In the genomic region with DNA sequence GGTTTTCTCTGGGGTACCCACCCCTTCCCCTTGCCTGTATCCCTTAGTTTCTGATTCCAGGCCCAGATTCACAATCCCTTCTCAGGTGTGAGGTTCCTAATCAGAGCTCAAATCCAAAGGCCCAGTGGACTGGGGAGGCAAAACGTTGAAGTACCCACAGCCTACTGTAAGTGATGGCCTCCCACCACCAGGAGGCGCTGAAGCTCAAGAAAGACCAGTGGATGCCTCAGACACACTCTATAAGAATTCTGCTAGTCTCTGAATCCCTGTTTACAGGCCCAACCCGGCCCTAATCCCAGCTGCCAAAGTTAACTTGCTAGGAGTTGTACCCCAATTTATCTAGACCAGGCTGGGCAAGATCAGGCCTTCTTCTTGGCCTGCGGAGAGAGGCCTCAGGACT, we compare ENCODE assay signal across 8 mouse cellular contexts. TPM values are rescaled to one million over a fixed set of nuclear protein-coding genes. Genes with fewer than 3 reads are reported as not detected.
DNase-seq lines count a peak whose midpoint lies in the region; ATAC-seq and TF ChIP-seq lines count a peak whose summit lies in the region.

No protein-coding gene starts in this region.

- DNase-seq in hindbrain, embryonic 11.5 days (ENCODE audit: low spot score) = peak; percentile 89
- peak; percentile 13 for DNase-seq in c-Kit-negative CD71-positive TER-119-positive erythroid progenitor cells, embryonic 14.5 days (ENCODE audit: low read depth, low spot score)
- peak; percentile 91 for DNase-seq in forebrain, embryonic 11.5 days (ENCODE audit: low spot score)
- peak; percentile 86 for DNase-seq in hindbrain, postnatal 0 days (ENCODE audit: low spot score)
- peak; percentile 49 to 56 for DNase-seq in left cerebral cortex, postnatal 36 days (ENCODE audit: low spot score in 2 of 2)
- DNase-seq in midbrain, postnatal 0 days (ENCODE audit: low spot score) = peak; percentile 73
- DNase-seq in spleen, postnatal 4 days (ENCODE audit: low spot score in 2 of 2) = peak; percentile 70 to 89

- TF ChIP-seq CTCF in hindbrain, postnatal 0 days (IDR thresholded peaks at IDR 0.05; ENCODE audit: low read depth) = peak; percentile 86
- peak; percentile 76 for TF ChIP-seq CTCF in midbrain, postnatal 0 days (IDR thresholded peaks at IDR 0.05)

- H3K27me3 ChIP-seq in hindbrain, embryonic 11.5 days (ENCODE audit: control insufficient read depth, insufficient read depth, low read length) = no peaks in the 10 kb centered on the region
- H3K27me3 ChIP-seq in hindbrain, embryonic 13.5 days = peaks cover 30% of the 10 kb centered on the region
- H3K27me3 ChIP-seq in forebrain, embryonic 11.5 days (ENCODE audit: control insufficient read depth, insufficient read depth, low read length) = no peaks in the 10 kb centered on the region
- H3K27me3 ChIP-seq in hindbrain, postnatal 0 days (ENCODE audit: insufficient read depth, low read length) = no peaks in the 10 kb centered on the region
- no peaks in the 10 kb centered on the region for H3K27me3 ChIP-seq in midbrain, postnatal 0 days (ENCODE audit: insufficient read depth, low read length)

- no peak overlapping the region for H3K9ac ChIP-seq in hindbrain, embryonic 11.5 days (ENCODE audit: low read depth, low read length)
- no peak overlapping the region for H3K9ac ChIP-seq in hindbrain, embryonic 13.5 days
- H3K9ac ChIP-seq in forebrain, embryonic 11.5 days (ENCODE audit: low read length) = no peak overlapping the region
- no peak overlapping the region for H3K9ac ChIP-seq in hindbrain, postnatal 0 days (replicated peaks; ENCODE audit: low read length)
- H3K9ac ChIP-seq in midbrain, postnatal 0 days (replicated peaks; ENCODE audit: low read length, poor library complexity, severe bottlenecking) = no peak overlapping the region

- no peak overlapping the region for H3K4me3 ChIP-seq in hindbrain, embryonic 11.5 days (ENCODE audit: low read depth, low read length)
- H3K4me3 ChIP-seq in hindbrain, embryonic 13.5 days = no peak overlapping the region
- H3K4me3 ChIP-seq in forebrain, embryonic 11.5 days (ENCODE audit: low read depth, low read length) = no peak overlapping the region
- H3K4me3 ChIP-seq in hindbrain, postnatal 0 days (ENCODE audit: low read length) = no peak overlapping the region
- H3K4me3 ChIP-seq in midbrain, postnatal 0 days (ENCODE audit: low read depth, low read length) = no peak overlapping the region

- peaks cover 4% of the 10 kb centered on the region; the same call in 1 of the 2 replicates for H3K4me1 ChIP-seq in hindbrain, embryonic 11.5 days (replicated peaks; ENCODE audit: control insufficient read depth, insufficient read depth, low read length)
- peaks cover 14% of the 10 kb centered on the region for H3K4me1 ChIP-seq in hindbrain, embryonic 13.5 days (replicated peaks)
- peaks cover 19% of the 10 kb centered on the region for H3K4me1 ChIP-seq in forebrain, embryonic 11.5 days (replicated peaks; ENCODE audit: control insufficient read depth, insufficient read depth, low read length)
- H3K4me1 ChIP-seq in hindbrain, postnatal 0 days (ENCODE audit: insufficient read depth, low read length) = peaks cover 9% of the 10 kb centered on the region
- no peaks in the 10 kb centered on the region for H3K4me1 ChIP-seq in midbrain, postnatal 0 days (ENCODE audit: insufficient read depth, low read length)

- no peak overlapping the region for H3K27ac ChIP-seq in hindbrain, embryonic 11.5 days (ENCODE audit: low read depth, low read length)
- no peak overlapping the region for H3K27ac ChIP-seq in hindbrain, embryonic 13.5 days
- H3K27ac ChIP-seq in forebrain, embryonic 11.5 days (ENCODE audit: low read depth, low read length) = no peak overlapping the region
- H3K27ac ChIP-seq in hindbrain, postnatal 0 days = no peak overlapping the region
- H3K27ac ChIP-seq in midbrain, postnatal 0 days (ENCODE audit: low read depth, low read length) = no peak overlapping the region

- ATAC-seq in hindbrain, embryonic 11.5 days (ENCODE audit: low FRiP score) = peak; percentile 48; the same call in 1 of the 2 replicates
- no peak for ATAC-seq in hindbrain, embryonic 13.5 days (ENCODE audit: low FRiP score)
- no peak; the same call in 1 of the 2 replicates for ATAC-seq in forebrain, embryonic 11.5 days (replicated peaks; ENCODE audit: low FRiP score)
- peak; percentile 71; the same call in 1 of the 2 replicates for ATAC-seq in hindbrain, postnatal 0 days
- ATAC-seq in midbrain, postnatal 0 days (ENCODE audit: low FRiP score) = no peak

- no peaks in the 10 kb centered on the region for H3K9me3 ChIP-seq in hindbrain, embryonic 11.5 days (ENCODE audit: control insufficient read depth, low read length)
- H3K9me3 ChIP-seq in hindbrain, embryonic 13.5 days = no peaks in the 10 kb centered on the region
- no peaks in the 10 kb centered on the region for H3K9me3 ChIP-seq in forebrain, embryonic 11.5 days (ENCODE audit: control insufficient read depth, low read length)
- no peaks in the 10 kb centered on the region for H3K9me3 ChIP-seq in hindbrain, postnatal 0 days (ENCODE audit: low read length)
- H3K9me3 ChIP-seq in midbrain, postnatal 0 days (ENCODE audit: low read length) = no peaks in the 10 kb centered on the region

- no peak overlapping the region for H3K4me2 ChIP-seq in hindbrain, embryonic 11.5 days (replicated peaks; ENCODE audit: low read depth, low read length)
- H3K4me2 ChIP-seq in hindbrain, embryonic 13.5 days = no peak overlapping the region
- H3K4me2 ChIP-seq in forebrain, embryonic 11.5 days (ENCODE audit: low read depth, low read length, severe bottlenecking) = no peak overlapping the region
- no peak overlapping the region for H3K4me2 ChIP-seq in hindbrain, postnatal 0 days (ENCODE audit: low read depth, low read length)
- H3K4me2 ChIP-seq in midbrain, postnatal 0 days (ENCODE audit: low read depth, low read length, poor library complexity, severe bottlenecking) = no peak overlapping the region

- H3K36me3 ChIP-seq in hindbrain, embryonic 11.5 days (ENCODE audit: control insufficient read depth, insufficient read depth, low read length) = no peaks in the 10 kb centered on the region
- no peaks in the 10 kb centered on the region for H3K36me3 ChIP-seq in hindbrain, embryonic 13.5 days
- no peaks in the 10 kb centered on the region for H3K36me3 ChIP-seq in forebrain, embryonic 11.5 days (ENCODE audit: control insufficient read depth, insufficient read depth, low read length)
- no peaks in the 10 kb centered on the region for H3K36me3 ChIP-seq in hindbrain, postnatal 0 days (ENCODE audit: insufficient read depth, low read length)
- no peaks in the 10 kb centered on the region for H3K36me3 ChIP-seq in midbrain, postnatal 0 days (ENCODE audit: insufficient read depth, low read length)

- WGBS in hindbrain, embryonic 11.5 days = 41% methylated on average over 4 of the region's 4 CpGs
- WGBS in hindbrain, embryonic 13.5 days = 36% methylated on average over 4 of the region's 4 CpGs
- 34% methylated on average over 4 of the region's 4 CpGs for WGBS in forebrain, embryonic 11.5 days
- WGBS in hindbrain, postnatal 0 days = 32% methylated on average over 4 of the region's 4 CpGs
- 30% methylated on average over 4 of the region's 4 CpGs for WGBS in midbrain, postnatal 0 days

- intact Hi-C loops in left cerebral cortex, postnatal 36 days (cut with DNase I) = loop anchor here (1.0 kb wide), 1 partner anchor 137 kb away; no protein-coding TSS in a partner anchor

RNA-seq across cellular contexts. Expression of gene Otos, which starts 48.2 kb away (rescaled TPM):
- 0.09 and 0.10 TPM in 2 replicates for polyA plus RNA-seq in hindbrain, embryonic 11.5 days (2014; fragmentation: Nextera tagmentation; extraction: Ambion mirVana)
- polyA plus RNA-seq in hindbrain, embryonic 13.5 days (2015; fragmentation: Nextera tagmentation; extraction: Ambion mirVana) = 0.12 TPM in 1 of 2 replicates, not detected in the other
- not detected in 2 replicates for polyA plus RNA-seq in forebrain, embryonic 11.5 days (2014; fragmentation: Nextera tagmentation; extraction: Ambion mirVana)
- total RNA-seq in hindbrain, postnatal 0 days (2014; rRNA removed) = not detected in 2 replicates
- 0.81 and 0.88 TPM in 2 replicates for polyA plus RNA-seq in hindbrain, postnatal 0 days (2015; fragmentation: Nextera tagmentation; extraction: Ambion mirVana)
- not detected for total RNA-seq in left cerebral cortex, postnatal 36 days (2021)
- total RNA-seq in midbrain, postnatal 0 days (2014; rRNA removed) = not detected in 2 replicates
- polyA plus RNA-seq in midbrain, postnatal 0 days (2015; fragmentation: Nextera tagmentation; extraction: Ambion mirVana) = 0.69 and 0.96 TPM in 2 replicates

RNA-seq across cellular contexts. Expression of gene Cops9, which starts 55.1 kb away (rescaled TPM):
- polyA plus RNA-seq in hindbrain, embryonic 11.5 days (2014; fragmentation: Nextera tagmentation; extraction: Ambion mirVana) = 388 and 392 TPM in 2 replicates
- polyA plus RNA-seq in hindbrain, embryonic 13.5 days (2015; fragmentation: Nextera tagmentation; extraction: Ambion mirVana) = 597 TPM in 2 replicates
- polyA plus RNA-seq in forebrain, embryonic 11.5 days (2014; fragmentation: Nextera tagmentation; extraction: Ambion mirVana) = 346 and 366 TPM in 2 replicates
- 201 and 223 TPM in 2 replicates for total RNA-seq in hindbrain, postnatal 0 days (2014; rRNA removed)
- 641 and 676 TPM in 2 replicates for polyA plus RNA-seq in hindbrain, postnatal 0 days (2015; fragmentation: Nextera tagmentation; extraction: Ambion mirVana)
- 100 to 1,000 TPM; 233 to 246 TPM for total RNA-seq in left cerebral cortex, postnatal 36 days (2021)
- 182 and 297 TPM in 2 replicates for total RNA-seq in midbrain, postnatal 0 days (2014; rRNA removed)
- polyA plus RNA-seq in midbrain, postnatal 0 days (2015; fragmentation: Nextera tagmentation; extraction: Ambion mirVana) = 598 and 604 TPM in 2 replicates

Comparison
In these comparisons a context has a peak if more than half of its experiments do, and no peak if none do; other contexts are left out.
1. ATAC-seq: peak in hindbrain, embryonic 11.5 days (single experiment) and hindbrain, postnatal 0 days (single experiment); none in hindbrain, embryonic 13.5 days (single experiment), forebrain, embryonic 11.5 days (single experiment) and midbrain, postnatal 0 days (single experiment).
2. DNase-seq: peak in every context shown above with its lines; median percentile 91 in forebrain, embryonic 11.5 days; 89 in hindbrain, embryonic 11.5 days; 86 in hindbrain, postnatal 0 days; 80 in spleen, postnatal 4 days; 73 in midbrain, postnatal 0 days; 52 in left cerebral cortex, postnatal 36 days; 13 in c-Kit-negative CD71-positive TER-119-positive erythroid progenitor cells, embryonic 14.5 days.